ENCODE assay signal across 9 mouse cellular contexts in the genomic region with DNA sequence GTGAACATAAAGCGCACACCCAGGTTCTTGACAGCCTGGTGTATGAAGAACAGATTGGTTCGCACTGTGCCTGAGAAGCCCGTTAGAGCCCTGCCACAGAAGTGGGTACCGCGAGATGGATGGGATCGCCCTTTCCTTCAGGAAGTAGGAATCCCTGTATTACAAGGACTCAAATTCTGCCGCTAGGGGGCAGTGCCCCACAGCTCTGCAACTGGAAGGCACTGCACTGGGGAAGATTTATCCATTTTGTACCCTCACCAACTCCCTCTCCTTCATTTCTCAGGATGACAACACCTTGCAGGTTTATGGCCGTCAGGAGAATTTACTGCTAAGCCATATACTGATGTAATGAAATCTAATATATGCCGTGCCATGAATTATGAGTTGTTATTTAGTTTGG.
DNase-seq lines count a peak whose midpoint lies in the region; ATAC-seq and TF ChIP-seq lines count a peak whose summit lies in the region.
"Had no signal": no experiment of that assay in that cellular context is flagged by ENCODE, and none has a peak within 500 bp of the region (broad histone marks: within the 10 kb centered on the region; RNA-seq: fewer than 3 reads in every experiment).

No protein-coding gene starts in this region.

- TF ChIP-seq RAD21 in CH12.LX (IDR thresholded peaks at IDR 0.05; ENCODE audit: low read depth, low read length), result peak; percentile 67

- H3K27me3 ChIP-seq in CH12.LX (replicated peaks), result no peaks in the 10 kb centered on the region
- no peaks in the 10 kb centered on the region for H3K27me3 ChIP-seq in lung, embryonic 14.5 days (ENCODE audit: insufficient read depth, low read length)
- H3K27me3 ChIP-seq: heart, embryonic 15.5 days had no signal

- no peak for TF ChIP-seq EP300 in CH12.LX (IDR thresholded peaks at IDR 0.05; ENCODE audit: low read length)

- peak; percentile 56 for DNase-seq in CH12.LX (ENCODE audit: extremely low read depth)
- DNase-seq in adrenal gland, adult 8-10 months, result peak; percentile 42
- peak; percentile 69 for DNase-seq in embryo, embryonic 9.5 days (ENCODE audit: extremely low spot score)
- DNase-seq in heart, adult 9 months (ENCODE audit: low spot score in 2 of 2), result peak; percentile 14 to 46
- peak; percentile 85 to 87 for DNase-seq in kidney, postnatal 4 days
- peak; percentile 82 for DNase-seq in lung, embryonic 14.5 days
- DNase-seq in right cerebral cortex, adult 18-20 months, result peak; percentile 70
- DNase-seq in urinary bladder, postnatal 36 days (ENCODE audit: low spot score in 2 of 2), result peak; percentile 39 to 62

- dilution Hi-C loops in CH12.LX (cut with MboI; ENCODE audit: extremely low pct_ligation_motif_present, extremely low pct_unique_long_range_greater_than_20kb, low sequenced_read_pairs), result no loop called here

- TF ChIP-seq POLR2A in CH12.LX (IDR thresholded peaks at IDR 0.05; ENCODE audit: low read depth, low read length), result no peak

- peak; percentile 68 to 76 for TF ChIP-seq CTCF in CH12.LX (conservative IDR thresholded peaks at IDR 0.05 in 1 of 2, IDR thresholded peaks at IDR 0.05 in 1 of 2; ENCODE audit: low read depth in 2 of 2, low read length in 2 of 2)
- peak; percentile 78 for TF ChIP-seq CTCF in lung, embryonic 14.5 days (IDR thresholded peaks at IDR 0.05; ENCODE audit: low read depth)

- 27% methylated on average over 9 of the region's 9 CpGs for WGBS in lung, embryonic 14.5 days

- H3K4me3 ChIP-seq in CH12.LX (replicated peaks in 1 of 3; ENCODE audit: low read depth in 2 of 3, low read length in 2 of 3, poor library complexity in 1 of 3), result no peak overlapping the region
- no peak overlapping the region for H3K4me3 ChIP-seq in lung, embryonic 14.5 days (ENCODE audit: low read depth, low read length)
- H3K4me3 ChIP-seq: heart, embryonic 15.5 days had no signal

- H3K4me1 ChIP-seq in CH12.LX (ENCODE audit: control insufficient read depth in 1 of 2, insufficient read depth in 2 of 2), result peaks cover 7 to 11% of the 10 kb centered on the region in 2 experiments
- no peaks in the 10 kb centered on the region for H3K4me1 ChIP-seq in lung, embryonic 14.5 days (ENCODE audit: insufficient read depth)

- no peak overlapping the region for H3K9ac ChIP-seq in CH12.LX (ENCODE audit: insufficient read depth, low read depth)
- H3K9ac ChIP-seq in lung, embryonic 14.5 days, result no peak overlapping the region
- H3K9ac ChIP-seq: heart, embryonic 15.5 days had no signal

- H3K36me3 ChIP-seq in CH12.LX (replicated peaks in 1 of 2; ENCODE audit: control insufficient read depth in 1 of 2, insufficient read depth in 1 of 2, low read length in 1 of 2), result no peaks in the 10 kb centered on the region
- no peaks in the 10 kb centered on the region for H3K36me3 ChIP-seq in lung, embryonic 14.5 days (ENCODE audit: insufficient read depth)
- H3K36me3 ChIP-seq: heart, embryonic 15.5 days had no signal

- no peak overlapping the region for H3K27ac ChIP-seq in CH12.LX (ENCODE audit: insufficient read depth, low read depth)
- H3K27ac ChIP-seq in lung, embryonic 14.5 days (ENCODE audit: low read depth), result no peak overlapping the region
- H3K27ac ChIP-seq: heart, embryonic 15.5 days had no signal

- H3K9me3 ChIP-seq in CH12.LX (replicated peaks; ENCODE audit: low read length), result no peaks in the 10 kb centered on the region
- H3K9me3 ChIP-seq in lung, embryonic 14.5 days (ENCODE audit: low read depth, low read length), result no peaks in the 10 kb centered on the region
- H3K9me3 ChIP-seq: heart, embryonic 15.5 days had no signal

- no peak overlapping the region for H3K4me2 ChIP-seq in CH12.LX (ENCODE audit: insufficient read depth, low read depth, poor library complexity, severe bottlenecking)
- H3K4me2 ChIP-seq in lung, embryonic 14.5 days, result no peak overlapping the region
- H3K4me2 ChIP-seq: heart, embryonic 15.5 days had no signal

- no peaks in the 10 kb centered on the region for H3K79me2 ChIP-seq in CH12.LX (replicated peaks; ENCODE audit: control insufficient read depth, extremely low read depth, insufficient read depth, poor library complexity, severe bottlenecking)

- in situ Hi-C loops in CH12.LX (cut with MboI; ENCODE audit: low pct_ligation_motif_present, low pct_unique_long_range_greater_than_20kb, low sequenced_read_pairs), result no loop called here

- ATAC-seq in lung, embryonic 14.5 days (ENCODE audit: insufficient read depth), result peak; percentile 24; the same call in 1 of the 2 replicates

TF ChIP-seq in CH12.LX, 34 proteins besides CTCF, POLR2A, EP300 and RAD21:
- TF ChIP-seq ZKSCAN1 (IDR thresholded peaks at IDR 0.05; ENCODE audit: borderline replicate concordance, low read depth, low read length) (no peak), SIN3A (IDR thresholded peaks at IDR 0.05; ENCODE audit: low read length) (no peak), MAFK (IDR thresholded peaks at IDR 0.05; ENCODE audit: insufficient replicate concordance, low read length) (no peak), IRF4 (IDR thresholded peaks at IDR 0.05; ENCODE audit: low read depth, low read length) (no peak), TCF12 (IDR thresholded peaks at IDR 0.05; ENCODE audit: low read depth, low read length) (no peak), SMC3 (IDR thresholded peaks at IDR 0.05; ENCODE audit: low read depth, low read length) (peak; percentile 49), ELF1 (IDR thresholded peaks at IDR 0.05; ENCODE audit: low read depth, low read length) (peak; percentile 18; the same call in 1 of the 2 replicates), MYC (IDR thresholded peaks at IDR 0.05; ENCODE audit: low read depth, low read length) (no peak), JUND (conservative IDR thresholded peaks at IDR 0.05; ENCODE audit: low read depth, low read length) (no peak), KAT2A (IDR thresholded peaks at IDR 0.05; ENCODE audit: insufficient replicate concordance, low read length) (no peak), HCFC1 (IDR thresholded peaks at IDR 0.05; ENCODE audit: low read depth, low read length) (no peak)

Comparison
In these comparisons a context has a peak if more than half of its experiments do, and no peak if none do; other contexts are left out.
1. DNase-seq: peak in every context shown above with its lines; median percentile 86 in kidney, postnatal 4 days; 82 in lung, embryonic 14.5 days; 70 in right cerebral cortex, adult 18-20 months; 69 in embryo, embryonic 9.5 days; 56 in CH12.LX; 50 in urinary bladder, postnatal 36 days; 42 in adrenal gland, adult 8-10 months; 30 in heart, adult 9 months.